Mouse (Mus musculus): Measurements from ENCODE around the gene Prkrip1.
A peak's percentile ranks its signal among the peaks of the same experiment; 100 is the strongest.
"Not testable (repeated sequence)": the region's sequence is repeated elsewhere in the genome, so short reads cannot be mapped to it uniquely, and the experiment has no call there.

The Prkrip1 gene

DNA sequence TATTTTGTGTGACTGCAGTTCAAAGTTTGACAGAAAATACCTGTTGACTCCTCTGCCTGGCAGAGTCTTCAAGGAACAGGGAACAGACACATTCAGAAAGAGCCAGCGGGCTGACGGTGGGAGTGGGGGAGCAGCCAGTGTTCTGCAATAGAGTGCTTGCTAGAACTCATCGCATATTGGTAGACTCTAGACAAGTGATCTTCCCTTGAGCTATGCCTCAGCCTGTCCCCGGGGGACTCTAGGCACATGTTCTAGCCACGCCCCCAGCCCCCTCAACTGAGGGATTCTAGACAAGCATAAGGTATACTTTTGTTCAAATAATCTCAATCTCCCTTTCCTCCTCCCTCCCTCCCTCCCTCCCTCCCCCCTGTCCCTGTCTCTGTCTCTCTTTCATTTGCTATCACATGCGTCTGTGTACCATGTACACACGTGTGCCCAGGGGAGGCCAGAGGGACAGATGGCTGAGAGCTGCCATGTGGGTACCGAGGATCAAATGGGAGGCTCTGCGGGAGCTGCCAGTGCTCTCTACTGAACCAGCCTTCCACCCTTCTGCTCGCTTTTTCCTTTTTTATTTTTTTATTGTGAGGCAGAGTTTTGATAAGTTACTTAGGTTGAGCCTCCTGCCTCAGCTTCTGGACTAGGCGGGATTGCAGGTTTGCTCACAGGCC lies 34.8 kb downstream of the Prkrip1 start:
- no peak for DNase-seq (ENCODE audit: extremely low spot score)

DNA sequence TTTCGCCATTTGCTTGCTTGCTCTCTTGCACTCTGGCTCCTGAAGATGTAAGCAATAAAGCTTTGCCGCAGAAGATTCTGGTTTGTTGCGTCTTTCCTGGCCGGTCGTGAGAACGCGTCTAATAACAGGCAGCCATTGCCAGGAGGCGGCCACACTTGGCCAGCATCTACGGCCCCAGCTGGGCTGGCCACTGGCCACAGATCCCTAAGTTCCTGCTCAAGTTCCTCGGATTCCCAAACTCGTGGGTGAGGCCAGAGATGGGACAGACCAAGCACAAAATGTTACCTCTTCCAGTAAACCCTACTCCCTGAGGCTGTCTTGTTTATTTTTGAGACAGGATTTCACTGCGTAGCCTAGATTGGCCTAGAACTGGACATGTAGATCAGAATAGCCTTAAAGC lies 38.7 kb downstream of the Prkrip1 start:
- DNase-seq (ENCODE audit: extremely low spot score): not testable (repeated sequence)

DNA sequence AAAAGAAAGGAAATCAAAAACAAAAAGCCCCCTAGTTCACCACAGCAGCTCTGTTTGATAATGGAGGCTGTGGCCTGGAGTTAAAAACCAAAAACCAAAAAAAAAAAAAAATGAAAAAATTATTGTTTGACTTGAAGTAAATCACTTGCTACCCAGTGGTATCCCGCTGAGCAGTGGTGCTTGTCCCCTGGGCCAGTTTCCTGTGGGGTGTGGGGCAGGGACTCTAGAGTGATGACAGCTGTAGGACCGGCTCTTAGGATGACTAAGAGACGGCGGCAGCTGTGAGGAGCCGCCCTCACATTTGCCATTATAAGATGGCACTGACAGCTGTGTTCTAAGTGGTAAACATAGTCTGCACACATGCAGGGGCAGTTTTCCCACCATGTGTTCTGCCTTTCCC lies 43.4 kb downstream of the Prkrip1 start:
- DNase-seq (ENCODE audit: extremely low spot score): no peak

DNA sequence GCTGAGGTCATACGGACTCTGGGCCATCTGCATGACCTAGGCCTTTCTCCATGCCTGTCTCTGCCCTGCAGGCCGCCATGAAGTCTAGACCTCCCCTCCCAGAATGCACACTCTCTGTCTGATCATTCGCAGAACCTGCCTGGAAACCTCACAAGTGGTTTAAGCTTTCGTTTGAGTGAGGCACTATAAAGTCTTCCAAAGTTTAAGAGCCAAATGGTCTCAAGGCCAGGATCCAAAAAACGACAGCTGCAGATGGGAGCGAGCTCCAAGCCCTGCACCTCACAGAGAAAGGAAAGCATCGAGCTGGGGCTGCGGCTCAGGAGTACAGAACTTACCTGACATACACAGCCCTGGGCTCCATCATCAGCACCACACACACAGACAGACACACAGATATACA lies 46.4 kb downstream of the Prkrip1 start:
- DNase-seq (ENCODE audit: extremely low spot score): no peak

DNA sequence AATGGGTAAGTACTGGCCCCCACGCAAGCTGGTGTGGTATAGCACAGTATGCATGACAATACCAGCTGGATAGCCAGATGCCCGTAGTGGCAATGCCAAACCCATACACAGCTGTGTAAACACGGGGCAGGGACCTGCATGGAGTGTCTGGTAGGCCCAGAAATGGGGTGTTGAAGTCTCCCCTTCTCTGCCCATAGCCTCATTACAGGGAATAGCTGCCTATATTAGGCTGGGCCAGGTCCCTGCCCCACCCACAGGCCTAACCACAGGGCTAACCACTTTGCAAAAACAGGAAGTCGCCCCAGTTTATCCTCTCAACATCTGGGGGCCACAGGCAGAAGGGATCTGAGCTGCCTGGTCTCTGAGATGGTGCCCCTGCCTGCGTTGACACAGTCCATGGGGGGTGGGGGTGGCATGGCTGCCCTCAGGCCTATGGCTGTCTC lies 49.6 kb downstream of the Prkrip1 start:
- DNase-seq (ENCODE audit: extremely low spot score): not testable (repeated sequence)

DNA sequence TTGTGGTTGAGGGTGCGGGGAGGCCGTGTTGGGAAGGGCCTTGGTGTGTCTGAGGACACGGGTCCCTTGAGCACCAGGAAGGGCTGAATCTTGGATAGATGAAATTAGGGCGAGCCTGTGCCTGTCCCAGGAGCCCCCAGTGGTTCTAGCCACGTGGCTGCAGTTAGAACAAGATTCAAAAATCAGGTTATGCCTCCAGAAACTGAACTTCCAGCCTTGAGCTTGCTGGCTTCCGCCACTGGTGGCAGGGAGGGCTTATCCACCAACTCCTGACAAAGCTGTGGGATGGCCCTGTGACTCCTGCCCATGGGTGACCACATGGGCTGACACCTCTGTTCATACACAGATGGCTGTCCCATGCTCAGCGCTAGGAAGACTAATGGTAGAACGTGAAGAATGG lies 51.1 kb downstream of the Prkrip1 start:
- DNase-seq (ENCODE audit: extremely low spot score): no peak

DNA sequence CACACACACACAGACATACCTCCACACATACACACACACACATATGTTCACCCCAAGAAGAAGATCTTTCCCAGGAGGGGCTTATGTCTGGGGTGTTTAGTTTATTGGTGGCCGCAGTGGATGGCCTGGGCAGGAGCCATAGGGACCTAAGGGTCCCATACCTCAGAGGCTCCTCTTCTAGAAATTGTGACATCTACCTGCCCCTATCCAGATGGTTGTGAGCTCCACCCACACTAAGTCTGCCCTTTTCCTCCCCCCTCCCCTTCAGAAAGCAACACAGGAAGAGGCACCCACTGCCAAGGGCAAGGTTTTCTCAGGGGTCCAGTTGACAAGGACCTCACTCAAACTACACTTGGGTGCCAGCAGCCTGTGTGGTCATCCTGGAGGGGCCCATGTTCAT lies 51.8 kb downstream of the Prkrip1 start:
- no peak for DNase-seq (ENCODE audit: extremely low spot score)

DNA sequence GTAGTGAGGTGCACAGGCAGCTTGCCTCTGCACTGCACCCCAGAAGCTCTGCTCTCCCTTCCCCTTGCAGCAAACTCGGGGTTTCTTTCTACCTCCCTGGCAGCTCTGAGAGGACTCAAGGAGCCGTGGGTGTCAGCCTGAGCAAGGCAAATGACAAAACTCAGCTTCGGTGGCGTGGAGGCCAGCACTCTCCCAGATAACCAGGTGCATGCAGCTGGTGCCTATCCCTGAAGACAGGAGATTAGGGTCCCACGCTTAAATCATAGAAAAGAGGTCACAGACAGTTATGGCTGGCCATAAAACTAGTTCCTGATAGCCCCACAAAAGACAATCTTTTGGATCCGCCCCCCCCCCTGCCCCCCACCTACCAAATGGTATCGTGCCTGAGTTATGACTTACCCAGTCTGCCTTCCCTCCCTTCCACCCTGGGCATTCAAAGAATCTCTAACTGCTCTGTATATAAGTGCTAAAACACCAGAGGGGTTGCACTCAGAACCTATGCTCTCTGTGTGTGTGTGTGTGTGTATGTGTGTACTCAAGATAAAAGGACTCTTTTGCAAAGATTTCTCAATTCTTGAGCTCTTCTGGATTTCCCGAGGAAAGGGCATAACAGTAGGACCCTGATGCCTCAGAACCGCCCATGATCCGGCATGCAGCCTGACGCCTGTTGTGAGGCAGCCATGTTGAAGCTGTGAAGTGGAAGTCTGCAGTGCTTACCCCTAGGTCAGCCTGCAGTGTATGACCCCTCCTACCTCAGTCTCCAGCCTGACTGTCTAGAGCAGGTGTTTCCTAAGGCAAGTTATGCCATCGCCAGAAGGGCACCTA lies 53.9 kb downstream of the Prkrip1 start:
- no peak for DNase-seq (ENCODE audit: extremely low spot score)

DNA sequence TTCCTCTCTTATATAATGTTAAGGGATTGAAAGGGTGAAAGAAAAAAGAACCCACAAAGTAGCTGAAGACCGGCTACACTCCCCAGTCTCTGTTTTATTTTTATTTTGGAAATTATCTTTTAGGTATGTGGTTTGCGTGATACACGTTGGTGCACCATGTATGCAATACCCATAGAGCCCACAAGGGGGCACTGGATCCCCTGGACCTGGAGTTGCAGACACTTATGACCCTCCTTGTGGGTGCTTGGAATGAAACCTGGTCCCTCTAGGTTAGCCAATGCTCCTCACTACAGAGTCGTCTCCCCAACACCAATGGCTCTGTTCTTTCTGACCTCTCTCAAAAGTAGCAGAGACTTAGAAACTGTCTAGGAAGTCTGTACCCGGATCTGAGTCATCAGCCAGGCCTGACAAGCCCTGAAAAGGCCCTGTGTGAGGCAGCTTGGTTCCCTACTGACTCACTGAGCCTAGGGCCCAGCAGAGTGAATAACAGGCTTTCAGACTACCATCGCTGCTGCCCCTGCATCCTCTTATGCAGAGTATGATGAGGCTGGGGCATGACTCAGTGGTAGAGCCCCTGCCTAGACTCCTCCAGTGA lies 55.5 kb downstream of the Prkrip1 start:
- DNase-seq (ENCODE audit: extremely low spot score): no peak

DNA sequence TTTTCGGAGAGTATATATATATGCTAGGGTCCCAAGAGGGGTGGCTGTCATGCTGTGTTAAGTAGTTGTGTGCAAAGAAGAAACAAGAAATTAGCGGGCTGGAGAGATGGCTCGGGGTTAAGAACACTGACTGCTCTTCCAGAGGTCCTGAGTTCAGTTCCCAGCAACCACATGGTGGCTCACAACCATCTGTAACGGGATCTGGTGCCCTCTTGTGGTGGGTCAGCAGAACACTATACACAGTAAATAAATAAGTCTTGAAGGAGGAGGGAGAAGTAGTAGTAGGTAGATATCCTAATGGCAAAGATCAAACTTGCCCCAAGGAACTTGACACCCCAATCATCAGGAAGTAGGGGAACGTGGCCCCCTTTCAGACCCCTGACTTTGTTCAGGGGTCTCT lies 56.0 kb downstream of the Prkrip1 start:
- DNase-seq (ENCODE audit: extremely low spot score): no peak

DNA sequence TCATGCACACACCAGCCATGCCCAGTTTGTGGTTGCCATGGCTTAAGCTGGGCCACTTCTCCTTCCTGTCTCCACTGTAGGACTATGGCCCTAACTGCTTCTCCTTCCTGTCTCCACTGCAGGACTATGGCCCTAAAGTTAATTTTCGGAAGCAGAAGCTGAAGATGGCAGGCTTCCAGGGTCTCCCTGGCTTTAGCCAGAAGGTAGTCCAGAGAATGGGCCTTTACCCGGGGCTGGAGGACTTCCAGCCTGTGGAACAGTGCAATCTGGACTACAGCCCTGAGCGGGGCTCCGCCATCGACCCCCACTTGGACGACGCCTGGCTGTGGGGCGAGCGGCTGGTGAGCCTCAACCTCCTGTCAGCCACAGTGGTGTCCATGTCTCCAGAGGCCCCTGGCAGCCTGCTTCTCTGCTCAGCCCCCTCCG lies 58.7 kb downstream of the Prkrip1 start:
- DNase-seq (ENCODE audit: extremely low spot score): no peak

DNA sequence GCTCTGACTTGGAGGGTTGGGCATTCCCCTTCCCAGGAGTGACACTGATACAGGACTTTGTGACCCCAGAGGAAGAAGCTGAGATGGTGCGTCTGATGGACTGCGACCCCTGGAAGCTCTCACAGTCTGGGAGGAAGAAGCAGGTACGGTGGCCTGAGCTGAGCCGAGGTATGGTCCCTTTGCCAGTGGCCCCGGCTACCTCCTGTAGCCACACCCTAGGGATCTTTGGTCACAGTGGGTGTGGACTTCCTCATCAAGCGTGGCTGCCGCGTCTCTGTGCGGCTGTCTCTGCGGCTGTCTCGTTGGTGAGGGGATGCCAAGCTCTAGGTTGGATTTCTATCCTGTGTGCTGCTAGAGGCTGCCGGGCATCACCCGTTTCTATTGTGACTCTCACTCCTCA lies 59.4 kb downstream of the Prkrip1 start:
- no peak for DNase-seq (ENCODE audit: extremely low spot score)

DNA sequence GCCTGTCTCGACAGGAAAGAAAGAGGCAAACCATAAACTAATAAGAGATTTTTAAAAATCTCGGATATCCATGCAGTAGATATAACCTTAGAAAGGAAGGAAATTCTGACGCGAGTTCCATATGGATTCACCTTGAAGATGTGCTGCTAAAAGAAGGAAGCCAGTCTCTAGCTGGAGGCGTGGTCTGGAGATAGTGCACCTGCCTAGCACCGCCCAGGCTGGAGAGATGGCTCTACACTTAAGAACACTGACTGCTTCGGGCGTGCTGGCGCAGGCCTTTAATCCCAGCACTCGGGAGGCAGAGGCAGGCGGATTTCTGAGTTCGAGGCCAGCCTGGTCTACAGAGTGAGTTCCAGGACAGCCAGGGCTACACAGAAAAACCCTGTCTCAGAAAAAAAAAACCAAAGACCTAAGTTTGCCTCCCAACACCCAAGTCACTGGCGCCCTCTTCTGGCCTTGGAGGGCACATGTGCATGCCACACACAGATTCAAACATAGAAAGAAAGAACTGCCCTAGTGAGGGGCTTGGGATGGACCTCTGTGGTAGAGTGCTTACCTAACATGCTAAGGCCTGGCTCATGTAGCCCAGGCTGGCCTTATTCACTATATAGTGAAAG lies 61.0 kb downstream of the Prkrip1 start:
- peak; percentile 36 for DNase-seq (ENCODE audit: extremely low spot score)

DNA sequence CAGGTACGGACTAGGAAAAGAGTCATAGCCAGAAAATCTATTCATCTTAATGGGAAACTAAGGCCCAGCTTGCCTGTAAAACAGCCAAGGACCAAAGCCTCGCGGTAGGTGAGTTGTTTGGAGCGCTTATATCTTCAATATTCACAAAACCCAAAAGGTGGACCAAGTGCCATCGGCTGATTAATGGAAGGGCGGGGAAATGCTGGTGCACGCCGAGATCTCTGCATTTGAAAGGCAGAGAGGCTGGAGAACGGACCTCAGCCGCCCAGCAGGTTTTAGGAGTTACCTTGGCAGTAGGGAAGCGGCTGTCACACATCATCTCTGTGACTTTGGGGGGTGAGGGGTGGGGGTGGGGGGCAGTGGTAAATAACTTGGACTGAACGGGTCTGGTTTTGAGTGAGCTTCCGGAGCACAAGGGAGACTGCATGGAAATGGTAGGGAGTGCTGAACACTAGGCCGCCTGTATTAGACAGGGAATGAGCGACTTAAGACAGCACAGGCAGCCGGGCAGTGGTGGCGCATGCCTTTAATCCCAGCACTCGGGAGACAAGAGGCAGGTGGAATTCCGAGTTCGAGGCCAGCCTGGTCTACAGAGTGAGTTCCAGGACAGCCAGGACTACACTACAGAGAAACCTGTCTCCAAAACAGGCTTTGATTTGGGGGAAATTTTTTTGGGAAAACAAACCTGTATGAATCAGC lies 62.3 kb downstream of the Prkrip1 start:
- peak; percentile 11 for DNase-seq (ENCODE audit: extremely low spot score)

DNA sequence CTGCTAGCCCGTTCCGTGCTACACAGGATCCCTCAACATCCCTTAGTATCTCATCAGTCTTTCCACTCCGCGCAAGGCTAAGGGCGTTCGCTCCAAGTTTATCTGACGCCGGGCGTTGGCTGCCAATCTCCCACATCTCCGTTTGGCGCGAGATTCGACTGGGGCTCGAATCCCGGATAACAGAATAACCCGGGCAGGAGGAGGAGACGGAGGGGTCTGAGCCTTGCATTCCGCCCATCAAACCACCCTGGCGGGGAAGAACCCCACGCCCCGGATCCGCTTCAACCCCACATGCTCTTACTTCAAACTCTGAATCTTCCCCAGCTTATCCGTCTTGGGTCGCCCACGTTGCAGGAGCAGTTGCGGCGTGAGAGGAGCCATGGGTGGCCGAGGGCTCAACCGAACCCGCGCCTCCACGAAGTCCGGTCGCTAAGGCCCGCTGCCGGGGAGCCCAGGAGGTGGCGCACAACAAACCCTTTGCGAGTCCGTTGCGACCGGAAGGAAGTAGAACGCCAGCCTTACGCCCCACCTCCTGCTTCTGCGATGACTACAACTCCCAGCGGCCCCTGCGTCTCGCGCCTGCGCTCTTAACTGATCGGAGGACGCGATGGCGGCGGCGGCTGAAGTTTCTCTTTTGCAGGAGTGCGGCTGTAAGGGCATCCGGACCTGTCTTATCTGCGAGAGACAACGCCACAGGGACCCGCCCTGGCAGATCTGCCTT lies 63.0 kb downstream of the Prkrip1 start, which contains the start of the genes Lrwd1 and Alkbh4:
Gene Lrwd1 (minus strand): TSS at position 504 of the 721 bp plus-strand sequence.
Gene Alkbh4 (plus strand): TSS at position 576 of the 721 bp plus-strand sequence.
- peak; percentile 94 for DNase-seq (ENCODE audit: extremely low spot score)
